Mouse (Mus musculus): ENCODE measurements at regions not wholly inside any gene's neighbourhood (a gene's known extent, or its start where the extent isn't known, plus 50 kb on each side); places are given as distances from the start of the nearest gene placed in this dataset.

GRCm38 (mm10) chr4:71811444-71811843 is 53.7 kb upstream of the Gm11232 start:
- DNase-seq: no peak

- no peak for DNase-seq
These were observed 50.5 kb upstream of the Gm11232 start for GRCm38 (mm10) chr4:71808271-71808670.

All from heart, postnatal 4 days (tissue).